Mouse (Mus musculus): ENCODE measurements around the gene Cav2. TPM values are rescaled to one million over a fixed set of nuclear protein-coding genes. Genes with fewer than 3 reads are reported as not detected.

Gene Cav2
- polyA plus RNA-seq, 1 experiment from 2014 or later = 8.4 TPM

- Histone ChIP-seq H3K27ac (no peak overlapping the region), H3K9me3 (replicated peaks) (no peaks in the 10 kb centered on the region), H3K4me1 (peaks cover 8% of the 10 kb centered on the region), H3K4me3 (peak overlapping the region; percentile 51), H3K4me2 (replicated peaks) (peak overlapping the region; percentile 95), H3K9ac (peak overlapping the region; percentile 72; the same call in 1 of the 2 replicates), H3K36me3 (no peaks in the 10 kb centered on the region), H3K27me3 (peaks cover 9% of the 10 kb centered on the region)
- peak; percentile 51 for ATAC-seq (ENCODE audit: low FRiP score)
- WGBS = 30% methylated on average over 8 of the region's 8 CpGs
These were observed 740 bp downstream of the Cav2 start for GRCm38 (mm10) chr6:17281757-17282092.

DNA sequence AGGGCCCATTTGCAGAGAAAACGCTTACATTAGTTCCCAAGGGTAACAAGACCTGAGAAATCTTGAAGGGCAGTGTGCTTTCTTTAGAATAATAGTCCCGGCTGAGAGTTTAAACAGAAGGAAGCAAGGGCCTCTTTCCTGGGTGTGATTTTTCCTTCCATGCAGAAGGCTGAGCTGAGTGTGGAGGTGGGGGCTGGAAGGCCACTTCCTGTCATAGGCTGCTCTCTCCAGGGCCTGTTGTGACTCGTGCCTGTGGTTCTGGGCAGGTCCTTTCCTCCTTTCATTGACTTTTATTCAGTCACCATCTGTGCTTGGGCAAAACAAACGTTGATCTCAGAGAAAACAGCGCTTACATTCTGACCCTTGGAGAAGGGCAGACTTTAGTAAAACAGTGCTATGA is 1.2 kb downstream of the Cav2 start:
- H3K4me2 ChIP-seq (replicated peaks) = peak overlapping the region; percentile 95; the same call in 1 of the 2 replicates
- H3K4me1 ChIP-seq = peaks cover 8% of the 10 kb centered on the region
- ATAC-seq (ENCODE audit: low FRiP score) = no peak
- H3K9ac ChIP-seq = no peak overlapping the region
- no peaks in the 10 kb centered on the region for H3K36me3 ChIP-seq
- no peaks in the 10 kb centered on the region for H3K9me3 ChIP-seq (replicated peaks)
- H3K4me3 ChIP-seq = no peak overlapping the region
- WGBS = 40% methylated on average over 5 of the region's 5 CpGs
- no peak overlapping the region for H3K27ac ChIP-seq
- H3K27me3 ChIP-seq = peaks cover 9% of the 10 kb centered on the region

- H3K9ac ChIP-seq = no peak overlapping the region
- H3K9me3 ChIP-seq (replicated peaks) = no peaks in the 10 kb centered on the region
- H3K36me3 ChIP-seq = no peaks in the 10 kb centered on the region
- peaks cover 8% of the 10 kb centered on the region for H3K4me1 ChIP-seq
- no peak overlapping the region for H3K4me3 ChIP-seq
- no peak for ATAC-seq (ENCODE audit: low FRiP score)
- H3K4me2 ChIP-seq (replicated peaks) = no peak overlapping the region
- no peak overlapping the region for H3K27ac ChIP-seq
- WGBS = 84% methylated on average over 3 of the region's 3 CpGs
- peaks cover 9% of the 10 kb centered on the region for H3K27me3 ChIP-seq
These were observed 2.8 kb downstream of the Cav2 start for GRCm38 (mm10) chr6:17283834-17284233.

DNA sequence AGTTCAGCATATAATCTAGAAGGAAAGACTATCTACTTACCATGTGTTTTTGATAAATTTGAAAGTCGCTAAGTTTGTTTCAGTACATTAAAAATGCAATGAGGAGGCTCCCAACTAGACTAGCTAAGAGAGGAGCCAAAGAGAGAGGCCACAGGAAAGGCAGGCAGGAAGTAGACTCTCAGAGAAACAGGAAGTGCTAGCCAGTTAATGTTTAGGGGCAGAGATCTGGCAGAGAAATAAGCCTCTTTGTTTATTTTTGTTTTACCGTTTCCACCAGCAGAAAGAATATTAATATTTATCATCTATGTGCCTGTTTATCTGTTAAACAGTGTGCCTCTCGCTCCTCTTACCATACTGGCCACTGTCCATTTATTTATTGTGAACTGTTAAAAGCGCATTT is 5.4 kb downstream of the Cav2 start:
- Histone ChIP-seq H3K27ac (no peak overlapping the region), H3K4me2 (replicated peaks) (no peak overlapping the region), H3K27me3 (no peaks in the 10 kb centered on the region), H3K9me3 (replicated peaks) (no peaks in the 10 kb centered on the region), H3K4me3 (no peak overlapping the region), H3K4me1 (peaks cover 5% of the 10 kb centered on the region), H3K36me3 (no peaks in the 10 kb centered on the region), H3K9ac (no peak overlapping the region)
- no peak for ATAC-seq (ENCODE audit: low FRiP score)
- WGBS = 78% methylated on average over 4 of the region's 4 CpGs

- Histone ChIP-seq H3K9me3 (replicated peaks) (no peaks in the 10 kb centered on the region), H3K4me1 (peaks cover 10% of the 10 kb centered on the region), H3K9ac (no peak overlapping the region), H3K4me3 (no peak overlapping the region), H3K36me3 (no peaks in the 10 kb centered on the region), H3K27ac (no peak overlapping the region), H3K4me2 (replicated peaks) (no peak overlapping the region), H3K27me3 (no peaks in the 10 kb centered on the region)
- no peak for ATAC-seq (ENCODE audit: low FRiP score)
- WGBS = 68% methylated on average over 5 of the region's 5 CpGs
These were observed 14.1 kb downstream of the Cav2 start for GRCm38 (mm10) chr6:17295116-17295515.

DNA sequence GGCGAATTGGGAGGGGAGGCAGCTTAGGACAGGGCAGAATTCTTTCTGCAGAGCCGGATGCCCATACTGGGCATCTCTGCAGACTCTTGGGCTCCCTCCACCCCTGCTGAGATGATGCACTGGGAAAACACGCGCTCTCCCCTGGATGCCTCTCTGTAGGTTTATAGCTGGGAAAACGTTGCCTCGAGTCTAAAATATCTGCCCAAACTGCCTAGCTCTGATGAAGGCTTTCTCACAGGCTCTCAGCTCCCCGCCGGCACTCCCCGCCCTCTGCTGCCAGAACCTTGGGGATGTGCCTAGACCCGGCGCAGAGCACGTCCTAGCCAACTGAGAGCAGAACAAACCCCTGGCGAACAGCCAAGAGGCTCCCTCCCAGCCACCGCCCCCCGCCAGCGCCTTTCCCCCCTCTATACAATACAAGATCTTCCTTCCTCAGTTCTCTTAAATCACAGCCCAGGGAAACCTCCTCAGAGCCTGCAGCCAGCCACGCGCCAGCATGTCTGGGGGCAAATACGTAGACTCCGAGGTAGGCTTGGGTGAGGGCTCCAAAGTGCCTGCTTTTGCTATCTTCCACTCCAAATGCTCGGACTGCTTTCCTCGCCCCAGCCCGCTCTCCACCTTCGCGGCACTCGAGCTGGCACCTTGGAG is 25.1 kb downstream of the Cav2 start, which contains the start of gene Cav1:
Gene Cav1, plus strand, starts transcription at position 382 of the 648 bp plus-strand sequence.
- Histone ChIP-seq H3K9me3 (replicated peaks) (no peaks in the 10 kb centered on the region), H3K36me3 (no peaks in the 10 kb centered on the region), H3K27ac (no peak within 1 kb of the TSS), H3K27me3 (peaks cover 25% of the 10 kb centered on the region), H3K4me3 (peak within 1 kb of the TSS; percentile 40), H3K4me1 (peaks cover 22% of the 10 kb centered on the region), H3K4me2 (replicated peaks) (peak within 1 kb of the TSS; percentile 90), H3K9ac (peak within 1 kb of the TSS; percentile 59)
- ATAC-seq (ENCODE audit: low FRiP score) = peak; percentile 84
- 0% methylated on average over 26 of the region's 26 CpGs for WGBS

DNA sequence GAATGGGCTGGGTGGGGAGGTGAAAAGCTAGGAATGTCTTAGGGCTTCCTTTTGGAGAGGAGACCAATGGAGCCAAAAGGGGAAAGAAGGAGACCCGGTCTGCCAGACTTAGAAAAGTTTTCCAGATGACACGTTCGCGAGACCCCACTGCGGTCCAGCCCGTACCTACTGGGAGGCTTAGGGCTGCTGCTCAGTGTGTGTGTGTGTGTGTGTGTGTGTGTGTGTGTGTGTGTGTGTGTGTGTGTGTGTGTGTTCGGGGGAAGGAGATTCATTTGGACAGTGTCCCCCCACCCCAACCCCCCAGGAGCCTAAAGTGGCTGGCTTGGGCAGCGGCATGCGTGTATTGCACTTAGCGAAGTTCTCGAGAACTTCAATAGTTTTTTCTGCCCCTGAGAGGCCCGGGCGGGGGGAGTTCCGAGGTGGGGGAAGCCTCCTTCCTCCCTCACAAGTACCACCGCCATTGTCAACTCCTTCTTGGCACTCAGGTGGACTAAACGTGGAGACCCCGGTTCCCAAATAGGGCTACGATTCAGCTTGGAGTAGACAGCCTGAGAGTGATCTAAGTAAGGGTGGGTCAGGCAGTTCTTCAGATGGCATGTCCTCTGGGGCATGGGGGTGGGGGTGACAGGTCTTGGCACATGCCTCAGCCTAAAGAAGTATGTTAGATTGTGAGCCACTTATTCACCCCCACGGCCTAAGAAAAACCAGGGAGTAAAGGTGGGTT is 25.8 kb downstream of the Cav2 start:
- under 1% methylated on average over 18 of the region's 19 CpGs for WGBS
- Histone ChIP-seq H3K27ac (no peak overlapping the region), H3K27me3 (peaks cover 25% of the 10 kb centered on the region), H3K36me3 (no peaks in the 10 kb centered on the region), H3K9me3 (replicated peaks) (no peaks in the 10 kb centered on the region), H3K4me1 (peaks cover 22% of the 10 kb centered on the region), H3K9ac (peak overlapping the region; percentile 59), H3K4me2 (replicated peaks) (peak overlapping the region; percentile 90), H3K4me3 (peak overlapping the region; percentile 40)
- ATAC-seq (ENCODE audit: low FRiP score) = peak; percentile 44

GRCm38 (mm10) chr6:17307461-17308115 is 26.6 kb downstream of the Cav2 start:
- no peaks in the 10 kb centered on the region for H3K36me3 ChIP-seq
- ATAC-seq (ENCODE audit: low FRiP score) = peak; percentile 87
- peaks cover 22% of the 10 kb centered on the region for H3K4me1 ChIP-seq
- 3% methylated on average over 28 of the region's 31 CpGs for whole genome bisulfite sequencing
- H3K9ac ChIP-seq = peak overlapping the region; percentile 28; the same call in 1 of the 2 replicates
- H3K27ac ChIP-seq = no peak overlapping the region
- H3K9me3 ChIP-seq (replicated peaks) = no peaks in the 10 kb centered on the region
- H3K27me3 ChIP-seq = peaks cover 25% of the 10 kb centered on the region
- H3K4me2 ChIP-seq (replicated peaks) = peak overlapping the region; percentile 90
- peak overlapping the region; percentile 40 for H3K4me3 ChIP-seq

DNA sequence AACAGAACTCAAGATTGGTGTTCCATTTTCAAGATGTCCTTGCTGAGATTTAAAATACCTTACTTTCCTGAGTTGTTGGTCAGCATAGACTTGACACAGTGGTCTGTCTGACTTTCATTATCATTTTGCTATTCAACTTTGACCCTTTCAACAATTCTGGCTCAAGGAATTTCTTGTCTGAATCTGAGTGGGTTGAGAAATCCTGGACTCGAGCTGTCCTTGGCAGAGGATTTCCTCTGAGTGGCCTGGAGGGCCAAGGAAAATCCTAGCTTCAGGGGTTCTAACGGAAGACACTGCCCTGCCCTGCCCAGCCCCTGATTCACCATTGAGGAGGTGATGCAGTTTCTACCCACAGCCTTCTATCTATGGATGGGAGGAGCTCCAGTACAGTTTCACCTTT is 27.7 kb downstream of the Cav2 start:
- H3K9me3 ChIP-seq (replicated peaks) = no peaks in the 10 kb centered on the region
- H3K27ac ChIP-seq = no peak overlapping the region
- H3K27me3 ChIP-seq = peaks cover 25% of the 10 kb centered on the region
- no peak overlapping the region for H3K4me3 ChIP-seq
- H3K9ac ChIP-seq = no peak overlapping the region
- H3K4me2 ChIP-seq (replicated peaks) = no peak overlapping the region
- no peak for ATAC-seq (ENCODE audit: low FRiP score)
- H3K4me1 ChIP-seq = peaks cover 22% of the 10 kb centered on the region
- 42% methylated on average over 2 of the region's 2 CpGs for WGBS
- H3K36me3 ChIP-seq = no peaks in the 10 kb centered on the region

- peaks cover 22% of the 10 kb centered on the region for H3K4me1 ChIP-seq
- H3K36me3 ChIP-seq = no peaks in the 10 kb centered on the region
- no peaks in the 10 kb centered on the region for H3K9me3 ChIP-seq (replicated peaks)
- H3K27me3 ChIP-seq = peaks cover 25% of the 10 kb centered on the region
- no peak overlapping the region for H3K4me3 ChIP-seq
- no peak overlapping the region for H3K9ac ChIP-seq
- H3K4me2 ChIP-seq (replicated peaks) = no peak overlapping the region
- WGBS = 80% methylated on average over 2 of the region's 2 CpGs
- no peak overlapping the region for H3K27ac ChIP-seq
- no peak for ATAC-seq (ENCODE audit: low FRiP score)
These were observed 28.3 kb downstream of the Cav2 start for GRCm38 (mm10) chr6:17309260-17309659.

GRCm38 (mm10) chr6:17314241-17314640 is 33.3 kb downstream of the Cav2 start:
- WGBS = 87% methylated on average over 2 of the region's 2 CpGs
- H3K4me1 ChIP-seq = no peaks in the 10 kb centered on the region
- no peaks in the 10 kb centered on the region for H3K9me3 ChIP-seq (replicated peaks)
- no peaks in the 10 kb centered on the region for H3K27me3 ChIP-seq
- H3K27ac ChIP-seq = no peak overlapping the region
- no peak overlapping the region for H3K9ac ChIP-seq
- no peak overlapping the region for H3K4me2 ChIP-seq (replicated peaks)
- no peaks in the 10 kb centered on the region for H3K36me3 ChIP-seq
- H3K4me3 ChIP-seq = no peak overlapping the region
- ATAC-seq (ENCODE audit: low FRiP score) = no peak

Data from hindbrain, embryonic 12.5 days (tissue).